Mouse (Mus musculus) liver, embryonic 16.5 days (tissue): ENCODE data around the gene Foxp2. TPM values are rescaled to one million over a fixed set of nuclear protein-coding genes. Genes with fewer than 3 reads are reported as not detected.

Experiments
- ATAC-seq: fragments of 200-750 bp; cut with Nextera tagmentation; 2 replicates; pipeline ENCODE4 v1.8.0; 2017; ENCODE audit warnings: low read depth, mild to moderate bottlenecking, moderate number of reproducible peaks, moderate library complexity
- H3K27ac ChIP-seq: fragments of 300-500 bp; sonication (generic); 2 replicates; pipeline ENCODE4 v1.5.1; 2014; ENCODE audit warnings: mild to moderate bottlenecking, low read length
- H3K27me3 ChIP-seq: fragments of 300-500 bp; sonication (generic); 2 replicates; pipeline ENCODE4 v1.6.1; 2014; ENCODE audit warnings: low read depth, low read length, mixed read lengths; ENCODE audit not compliant: control insufficient read depth, insufficient read depth
- H3K36me3 ChIP-seq: fragments of 300-500 bp; sonication (generic); 2 replicates; pipeline ENCODE4 v1.6.1; 2014; ENCODE audit warnings: mild to moderate bottlenecking; ENCODE audit not compliant: control insufficient read depth, insufficient read depth
- H3K4me1 ChIP-seq: fragments of 300-500 bp; sonication (generic); 2 replicates; pipeline ENCODE4 v1.6.1; 2014; ENCODE audit warnings: low read depth, low read length, mixed read lengths; ENCODE audit not compliant: control insufficient read depth
- H3K4me2 ChIP-seq: fragments of 300-500 bp; sonication (generic); 2 replicates; pipeline ENCODE4 v1.6.1; 2014; ENCODE audit warnings: low read depth, low read length, mixed read lengths
- H3K4me3 ChIP-seq: fragments of 300-500 bp; sonication (generic); 2 replicates; pipeline ENCODE4 v1.5.1; 2014; ENCODE audit warnings: low read depth, mild to moderate bottlenecking, low read length
- H3K9ac ChIP-seq: fragments of 300-500 bp; sonication (generic); 2 replicates; pipeline ENCODE4 v1.6.1; 2014; ENCODE audit warnings: low read depth, low read length
- H3K9me3 ChIP-seq: fragments of 300-500 bp; sonication (generic); replicated peaks from 2 replicates; pipeline ENCODE4 v1.6.1; 2016; ENCODE audit warnings: low read length; ENCODE audit not compliant: control insufficient read depth
- WGBS: fragments of 180-500 bp; shearing (Covaris S2); extraction: QIAGEN DNeasy Blood & Tissue Kit; methylation state at CpG from one replicate; pipeline ENCODE4 v1.1.7; 2014; ENCODE audit not compliant: insufficient replicate concordance; 5-methylcytosine and 5-hydroxymethylcytosine counted together
- polyA plus RNA-seq: library from polyadenylated mRNA; unstranded; fragments of >200 nt; fragmentation: Nextera tagmentation; extraction: Ambion mirVana; gene quantifications from 2 replicates; pipeline ENCODE4 v1.2.1, GENCODE M21; 2015

Gene Foxp2
- polyA plus RNA-seq, 1 experiment from 2014 or later = 1.5 TPM

GRCm38 (mm10) chr6:14903271-14903965 lies 2.3 kb downstream of the Foxp2 start:
- Histone ChIP-seq H3K4me3 (no peak overlapping the region), H3K9ac (no peak overlapping the region), H3K4me2 (no peak overlapping the region), H3K36me3 (no peaks in the 10 kb centered on the region), H3K27me3 (peaks cover 38% of the 10 kb centered on the region), H3K4me1 (no peaks in the 10 kb centered on the region), H3K9me3 (no peaks in the 10 kb centered on the region), H3K27ac (no peak overlapping the region)
- 33% methylated on average over 5 of the region's 5 CpGs for WGBS
- ATAC-seq = no peak

- Histone ChIP-seq H3K9ac (no peak overlapping the region), H3K4me3 (no peak overlapping the region), H3K4me2 (no peak overlapping the region), H3K9me3 (no peaks in the 10 kb centered on the region), H3K27ac (no peak overlapping the region), H3K4me1 (no peaks in the 10 kb centered on the region), H3K27me3 (no peaks in the 10 kb centered on the region), H3K36me3 (no peaks in the 10 kb centered on the region)
- 70% methylated on average over 2 of the region's 2 CpGs for WGBS
- ATAC-seq = no peak
Measured at GRCm38 (mm10) chr6:14915066-14915465, 13.9 kb downstream of the Foxp2 start.

GRCm38 (mm10) chr6:14922704-14923103 lies 21.6 kb downstream of the Foxp2 start:
- Histone ChIP-seq H3K27ac (no peak overlapping the region), H3K9me3 (no peaks in the 10 kb centered on the region), H3K4me2 (no peak overlapping the region), H3K4me3 (no peak overlapping the region), H3K36me3 (no peaks in the 10 kb centered on the region), H3K27me3 (no peaks in the 10 kb centered on the region), H3K4me1 (no peaks in the 10 kb centered on the region), H3K9ac (no peak overlapping the region)
- ATAC-seq = no peak

GRCm38 (mm10) chr6:14924976-14925489 lies 23.9 kb downstream of the Foxp2 start:
- no peak overlapping the region for H3K9ac ChIP-seq
- no peaks in the 10 kb centered on the region for H3K27me3 ChIP-seq
- H3K4me3 ChIP-seq = no peak overlapping the region
- no peak overlapping the region for H3K4me2 ChIP-seq
- WGBS = 53% methylated on average over 4 of the region's 4 CpGs
- H3K27ac ChIP-seq = no peak overlapping the region
- ATAC-seq = no peak
- no peaks in the 10 kb centered on the region for H3K9me3 ChIP-seq
- no peaks in the 10 kb centered on the region for H3K4me1 ChIP-seq
- no peaks in the 10 kb centered on the region for H3K36me3 ChIP-seq

GRCm38 (mm10) chr6:14951060-14951459 lies 49.9 kb downstream of the Foxp2 start:
- H3K4me2 ChIP-seq = no peak overlapping the region

GRCm38 (mm10) chr6:14952731-14953130 lies 51.6 kb downstream of the Foxp2 start:
- Histone ChIP-seq H3K9ac (no peak overlapping the region), H3K36me3 (no peaks in the 10 kb centered on the region), H3K9me3 (no peaks in the 10 kb centered on the region), H3K27ac (no peak overlapping the region), H3K27me3 (no peaks in the 10 kb centered on the region), H3K4me2 (no peak overlapping the region), H3K4me1 (no peaks in the 10 kb centered on the region), H3K4me3 (no peak overlapping the region)
- WGBS = 55% methylated on average over 4 of the region's 4 CpGs
- ATAC-seq = no peak

More at GRCm38 (mm10) chr6:14951060-14951459, 49.9 kb downstream of the Foxp2 start:
- Histone ChIP-seq H3K9ac (no peak overlapping the region), H3K4me1 (no peaks in the 10 kb centered on the region), H3K27me3 (no peaks in the 10 kb centered on the region), H3K4me3 (no peak overlapping the region), H3K27ac (no peak overlapping the region), H3K9me3 (no peaks in the 10 kb centered on the region), H3K36me3 (no peaks in the 10 kb centered on the region)
- ATAC-seq = no peak
- WGBS = 60% methylated on average over 6 of the region's 6 CpGs

GRCm38 (mm10) chr6:14977042-14977441 lies 75.9 kb downstream of the Foxp2 start:
- H3K4me3 ChIP-seq = no peak overlapping the region
- H3K36me3 ChIP-seq = no peaks in the 10 kb centered on the region
- H3K27ac ChIP-seq = no peak overlapping the region
- no peak for ATAC-seq
- H3K9ac ChIP-seq = no peak overlapping the region
- 57% methylated on average over 3 of the region's 3 CpGs for WGBS
- no peaks in the 10 kb centered on the region for H3K27me3 ChIP-seq
- H3K9me3 ChIP-seq = no peaks in the 10 kb centered on the region
- no peaks in the 10 kb centered on the region for H3K4me1 ChIP-seq
- no peak overlapping the region for H3K4me2 ChIP-seq

- no peak for ATAC-seq
- no peaks in the 10 kb centered on the region for H3K27me3 ChIP-seq
- H3K4me3 ChIP-seq = no peak overlapping the region
- no peak overlapping the region for H3K27ac ChIP-seq
- H3K4me1 ChIP-seq = no peaks in the 10 kb centered on the region
- H3K9me3 ChIP-seq = no peaks in the 10 kb centered on the region
- H3K9ac ChIP-seq = no peak overlapping the region
- H3K36me3 ChIP-seq = no peaks in the 10 kb centered on the region
- WGBS = 78% methylated on average over 5 of the region's 5 CpGs
- no peak overlapping the region for H3K4me2 ChIP-seq
Measured at GRCm38 (mm10) chr6:14978201-14978600, 77.1 kb downstream of the Foxp2 start.

GRCm38 (mm10) chr6:15008113-15008512 lies 107.0 kb downstream of the Foxp2 start:
- Histone ChIP-seq H3K27me3 (no peaks in the 10 kb centered on the region), H3K4me2 (no peak overlapping the region), H3K27ac (no peak overlapping the region), H3K4me3 (no peak overlapping the region), H3K9me3 (no peaks in the 10 kb centered on the region), H3K9ac (no peak overlapping the region), H3K4me1 (no peaks in the 10 kb centered on the region), H3K36me3 (no peaks in the 10 kb centered on the region)
- WGBS = 53% methylated on average over 1 of the region's 1 CpGs
- no peak for ATAC-seq
